Mouse (Mus musculus): ENCODE data around the gene Car1. TPM values are rescaled to one million over a fixed set of nuclear protein-coding genes. Genes with fewer than 3 reads are reported as not detected.
"Not testable (repeated sequence)": the region's sequence is repeated elsewhere in the genome, so short reads cannot be mapped to it uniquely, and the experiment has no call there.

Car1 gene
- total RNA-seq, 1 experiment from 2014 or later: 823 TPM

GRCm38 (mm10) chr3:14786551-14787079 lies 21.6 kb downstream of the Car1 start:
- no peak for ATAC-seq (replicated peaks; ENCODE audit: low read depth, poor library complexity, severe bottlenecking)

DNA sequence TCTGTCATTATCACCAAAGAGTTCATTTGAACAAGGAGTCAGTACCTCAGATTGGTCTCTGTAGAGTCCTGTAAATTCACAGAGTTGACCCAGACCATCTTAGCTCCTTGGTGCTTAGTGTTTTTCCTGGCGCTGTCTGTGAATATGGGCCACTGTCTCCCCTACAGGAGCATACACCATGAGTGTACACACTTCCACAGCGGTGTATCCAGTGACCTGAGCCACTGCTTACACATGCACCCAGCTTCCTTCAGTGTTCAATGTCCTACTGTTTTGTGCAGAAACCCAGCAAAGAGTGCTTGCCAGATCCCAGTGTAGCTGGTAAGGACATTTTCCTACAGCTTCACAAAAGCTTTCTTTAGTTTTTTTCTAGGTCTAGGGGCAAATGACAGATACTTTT lies 22.8 kb downstream of the Car1 start:
- no peak for ATAC-seq (replicated peaks; ENCODE audit: low read depth, poor library complexity, severe bottlenecking)

DNA sequence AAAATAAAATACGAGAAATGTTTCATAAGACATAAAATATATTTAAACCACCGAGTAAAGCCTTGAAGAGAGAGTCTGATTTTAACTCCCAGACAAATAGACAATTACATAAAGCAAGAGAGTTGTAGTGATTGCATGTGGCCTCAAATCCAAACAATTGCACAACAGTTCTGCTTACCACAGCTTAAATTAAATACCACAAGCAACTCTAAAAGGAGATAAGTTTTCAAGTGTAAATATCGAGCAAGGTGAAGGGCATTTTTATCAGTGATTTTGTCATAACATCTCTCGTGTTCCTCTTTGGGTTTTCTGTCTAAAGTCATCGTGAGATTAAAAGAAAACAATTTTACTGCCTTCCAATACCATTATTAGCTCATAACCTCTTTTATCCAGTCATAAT lies 25.0 kb downstream of the Car1 start:
- not testable (repeated sequence) for ATAC-seq (replicated peaks; ENCODE audit: low read depth, poor library complexity, severe bottlenecking)

DNA sequence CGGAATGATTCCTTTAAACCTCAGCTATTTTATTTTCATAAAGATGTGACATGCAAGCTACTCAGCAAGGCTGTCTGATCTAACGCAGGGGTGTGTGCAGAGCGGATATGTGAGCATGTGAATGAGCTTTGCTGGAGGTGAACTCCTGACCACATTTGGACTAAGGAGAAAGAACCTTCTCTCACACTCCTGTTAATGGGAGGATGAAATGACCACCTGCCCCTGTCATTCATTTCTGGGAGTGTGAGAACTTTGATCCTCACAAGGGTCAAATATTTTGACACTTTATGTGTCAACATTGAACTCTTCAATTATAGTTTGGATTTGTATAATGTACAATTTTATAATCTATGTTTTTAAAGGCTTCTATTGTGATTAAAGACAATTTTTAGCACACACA lies 25.8 kb downstream of the Car1 start:
- ATAC-seq (replicated peaks; ENCODE audit: low read depth, poor library complexity, severe bottlenecking): not testable (repeated sequence)

DNA sequence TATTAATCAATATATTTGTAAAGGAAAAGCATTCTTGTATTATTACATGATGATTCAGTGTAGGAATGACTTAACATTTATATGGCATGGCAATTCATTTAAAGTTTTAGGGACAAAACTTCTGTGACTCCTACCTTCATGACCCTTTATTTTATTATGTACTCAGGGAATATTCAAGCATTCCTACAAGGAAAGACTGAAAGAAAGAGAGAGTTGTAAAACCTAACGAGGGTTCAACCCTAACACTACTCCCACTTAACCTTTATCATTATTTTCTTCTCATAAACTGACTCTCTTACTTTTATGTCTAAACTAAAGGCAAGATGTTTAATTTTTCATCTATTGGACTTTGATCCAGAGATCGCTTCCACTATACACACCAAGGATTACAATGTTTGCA lies 28.0 kb downstream of the Car1 start:
- ATAC-seq (replicated peaks; ENCODE audit: low read depth, poor library complexity, severe bottlenecking): no peak

- not testable (repeated sequence) for ATAC-seq (replicated peaks; ENCODE audit: low read depth, poor library complexity, severe bottlenecking)
Observed at GRCm38 (mm10) chr3:14776497-14777162, 31.5 kb downstream of the Car1 start.

- ATAC-seq (replicated peaks; ENCODE audit: low read depth, poor library complexity, severe bottlenecking): not testable (repeated sequence)
Observed at GRCm38 (mm10) chr3:14774539-14774938, 33.6 kb downstream of the Car1 start.

DNA sequence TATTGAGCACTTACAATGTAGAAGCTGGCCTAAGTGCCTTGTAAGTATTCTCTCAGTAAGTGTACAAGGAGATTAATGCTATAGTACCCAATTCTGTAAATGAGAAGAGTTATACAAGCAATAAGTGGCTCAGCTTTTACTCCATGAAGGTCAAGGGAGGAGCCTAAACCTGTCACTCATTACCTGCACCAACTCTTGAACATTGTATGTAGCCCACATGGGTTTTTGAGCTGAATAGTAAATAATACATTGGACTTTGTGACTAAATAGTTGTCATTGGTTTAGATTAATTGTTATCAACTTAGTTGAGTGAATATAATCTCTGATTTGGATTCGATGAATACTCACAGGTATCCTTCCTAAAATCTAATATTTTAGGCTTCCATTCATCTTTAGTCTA lies 35.7 kb downstream of the Car1 start:
- ATAC-seq (replicated peaks; ENCODE audit: low read depth, poor library complexity, severe bottlenecking): not testable (repeated sequence)

GRCm38 (mm10) chr3:14764755-14765566 lies 43.2 kb downstream of the Car1 start:
- no peak for ATAC-seq (replicated peaks; ENCODE audit: low read depth, poor library complexity, severe bottlenecking)

GRCm38 (mm10) chr3:14755716-14756115 lies 52.5 kb downstream of the Car1 start:
- ATAC-seq (replicated peaks; ENCODE audit: low read depth, poor library complexity, severe bottlenecking): no peak

- ATAC-seq (replicated peaks; ENCODE audit: low read depth, poor library complexity, severe bottlenecking): no peak
Observed at GRCm38 (mm10) chr3:14746041-14746440, 62.1 kb downstream of the Car1 start.

- ATAC-seq (replicated peaks; ENCODE audit: low read depth, poor library complexity, severe bottlenecking): no peak
Observed at GRCm38 (mm10) chr3:14738261-14738660, 69.9 kb downstream of the Car1 start.

- not testable (repeated sequence) for ATAC-seq (replicated peaks; ENCODE audit: low read depth, poor library complexity, severe bottlenecking)
Observed at GRCm38 (mm10) chr3:14727496-14727895, 80.7 kb downstream of the Car1 start.

GRCm38 (mm10) chr3:14725462-14725861 lies 82.7 kb downstream of the Car1 start:
- not testable (repeated sequence) for ATAC-seq (replicated peaks; ENCODE audit: low read depth, poor library complexity, severe bottlenecking)

Other genes with a start within 250 kb of the Car1 start
- gene 1810022K09Rik, start 197.1 kb downstream of the Car1 start, total RNA-seq (2017): 661 and 1,036 TPM in 2 replicates
- gene Car13, start 166.6 kb downstream of the Car1 start, total RNA-seq (2017): 8.5 and 15.9 TPM in 2 replicates
- 6.7 and 7.7 TPM in 2 replicates for gene Car3, start 55.1 kb upstream of the Car1 start, total RNA-seq (2017)
- gene Car2, start 77.9 kb upstream of the Car1 start, total RNA-seq (2017): 593 and 613 TPM in 2 replicates

Data from common myeloid progenitor, adult 5-6 weeks (primary cell).